Mouse (Mus musculus): ENCODE data around the gene Vmn1r172. TPM values are rescaled to one million over a fixed set of nuclear protein-coding genes. Genes with fewer than 3 reads are reported as not detected.
"Not testable (repeated sequence)": the region's sequence is repeated elsewhere in the genome, so short reads cannot be mapped to it uniquely, and the experiment has no call there.

The Vmn1r172 gene
- not detected for total RNA-seq (2021)
- long read RNA-seq, experiment 1 = 0 reads
- long read RNA-seq, experiment 2 = 0 reads

DNA sequence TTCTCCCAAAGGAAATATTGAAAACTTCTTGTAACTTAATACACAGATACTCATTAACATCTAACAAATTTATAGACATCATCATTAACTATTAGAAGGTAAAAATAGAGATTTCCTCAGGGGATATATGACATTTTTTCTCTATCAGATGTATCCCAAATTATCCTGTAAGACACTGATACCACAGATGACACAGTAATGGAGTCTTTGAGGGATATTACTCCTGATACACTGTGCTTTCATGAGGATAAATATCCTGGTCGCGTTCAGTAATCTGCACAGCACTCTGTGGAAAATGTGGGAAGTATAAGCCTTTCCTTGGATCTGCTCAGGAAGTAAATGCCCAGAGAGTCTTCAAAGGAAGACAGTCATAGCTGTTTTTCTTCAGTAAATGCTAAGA is at the start of gene Vmn1r172:
TSS of gene Vmn1r172 (plus strand) at position 301 of the 400 bp plus-strand sequence.
- DNase-seq (ENCODE audit: low spot score) = no peak

DNA sequence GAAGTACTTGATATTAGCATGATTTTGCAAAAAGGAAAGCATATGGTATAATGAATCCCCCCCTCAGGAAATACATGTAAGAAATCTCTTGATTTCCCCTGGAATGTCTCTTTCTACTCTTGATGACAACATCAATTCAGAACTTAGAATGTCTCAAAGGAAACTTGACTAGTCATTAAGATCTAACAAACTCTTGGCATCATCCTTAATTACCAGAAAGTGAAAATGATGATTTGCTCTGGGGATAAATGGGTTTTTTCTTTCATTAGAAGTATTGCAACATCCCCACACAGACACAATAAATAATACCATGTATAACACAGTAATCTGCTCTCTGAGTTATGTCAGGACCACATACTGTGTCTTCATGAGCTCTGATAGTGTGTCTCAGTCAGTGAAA is 27.7 kb upstream of the Vmn1r172 start, which contains the start of gene Vmn1r171:
TSS of gene Vmn1r171 (plus strand) at position 301 of the 400 bp plus-strand sequence.
- DNase-seq (ENCODE audit: low spot score) = no peak

DNA sequence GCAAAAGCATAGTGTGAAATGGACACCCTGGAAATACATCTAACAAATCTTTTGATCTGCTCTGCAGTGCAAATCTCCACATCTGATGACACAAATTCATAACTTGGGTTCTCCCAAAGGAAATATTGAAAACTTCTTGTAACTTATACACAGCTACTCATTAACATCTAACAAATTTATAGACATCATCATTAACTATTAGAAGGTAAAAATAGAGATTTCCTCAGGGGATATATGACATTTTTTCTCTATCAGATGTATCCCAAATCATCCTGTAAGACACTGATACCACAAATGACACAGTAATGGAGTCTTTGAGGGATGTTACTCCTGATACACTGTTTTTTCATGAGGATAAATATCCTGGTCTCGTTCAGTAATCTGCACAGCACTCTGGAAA is 42.3 kb downstream of the Vmn1r172 start, which contains the start of gene Vmn1r173:
TSS of gene Vmn1r173 (plus strand) at position 301 of the 400 bp plus-strand sequence.
- not testable (repeated sequence) for DNase-seq (ENCODE audit: low spot score)

Other genes starting within 250 kb of the Vmn1r172 start
- gene Vmn1r167, start 151.1 kb upstream of the Vmn1r172 start, total RNA-seq (2021) = not detected
- not detected for gene Vmn1r168, start 118.6 kb upstream of the Vmn1r172 start, total RNA-seq (2021)
- gene Vmn1r169, start 82.8 kb upstream of the Vmn1r172 start, total RNA-seq (2021) = not detected
- gene Vmn1r170, start 52.1 kb upstream of the Vmn1r172 start, total RNA-seq (2021) = not detected
- not detected for gene Vmn1r171, start 27.6 kb upstream of the Vmn1r172 start, total RNA-seq (2021)
- gene Vmn1r173, start 42.4 kb downstream of the Vmn1r172 start, total RNA-seq (2021) = not detected
- not detected for gene Vmn1r174, start 94.0 kb downstream of the Vmn1r172 start, total RNA-seq (2021)
- gene Vmn1r175, start 152.3 kb downstream of the Vmn1r172 start, total RNA-seq (2021) = not detected
- not detected for gene Vmn1r176, start 179.1 kb downstream of the Vmn1r172 start, total RNA-seq (2021)
- not detected for gene Vmn1r177, start 208.1 kb downstream of the Vmn1r172 start, total RNA-seq (2021)
- not detected for gene Vmn1r178, start 233.7 kb downstream of the Vmn1r172 start, total RNA-seq (2021)